Mouse (Mus musculus) kidney, adult 2 months (tissue): ENCODE results near the gene Gm20503. TPM values are rescaled to one million over a fixed set of nuclear protein-coding genes. Genes with fewer than 3 reads are reported as not detected.

ENCODE experiments used
- DNase-seq: peaks from one replicate; pipeline ENCODE4 v3.0.0; 2021
- H3K27ac ChIP-seq: fragments of 200-500 bp; 2 replicates; pipeline ENCODE4 v1.5.1; 2012; ENCODE audit warnings: low read depth, low read length, control low read depth, inconsistent platforms; ENCODE audit not compliant: insufficient read depth
- H3K27me3 ChIP-seq: fragments of 200-500 bp; replicated peaks from 2 replicates; pipeline ENCODE4 v1.6.1; 2012; ENCODE audit warnings: mild to moderate bottlenecking, moderate library complexity, low read length, inconsistent platforms; ENCODE audit not compliant: control insufficient read depth, insufficient read depth
- H3K36me3 ChIP-seq: fragments of 200-500 bp; 2 replicates; pipeline ENCODE4 v1.6.1; 2012; ENCODE audit warnings: mild to moderate bottlenecking, moderate library complexity, low read length, inconsistent platforms; ENCODE audit not compliant: control insufficient read depth, insufficient read depth
- H3K4me1 ChIP-seq: fragments of 200-500 bp; 2 replicates; pipeline ENCODE4 v1.6.1; 2011; ENCODE audit warnings: low read length; ENCODE audit not compliant: control insufficient read depth, insufficient read depth
- H3K4me3 ChIP-seq: fragments of 200-500 bp; 2 replicates; pipeline ENCODE4 v1.5.1; 2011; ENCODE audit warnings: mild to moderate bottlenecking, low read depth, low read length, control low read depth; ENCODE audit not compliant: insufficient read depth
- CTCF ChIP-seq: fragments of 200-500 bp; conservative IDR thresholded peaks from 2 replicates; pipeline ENCODE4 v1.5.1; 2011; ENCODE audit warnings: low read depth, mild to moderate bottlenecking, control low read depth, low read length, moderate library complexity, mixed read lengths; ENCODE audit not compliant: insufficient read depth, insufficient read length
- POLR2A ChIP-seq: fragments of 200-500 bp; IDR thresholded peaks from one replicate; pipeline ENCODE4 v1.6.1; 2011; ENCODE audit warnings: low read depth, low read length, control low read depth
- WGBS: fragments of 180-500 bp; shearing (Covaris S2); methylation state at CpG from one replicate; pipeline ENCODE4 v1.1.7; 2018; 5-methylcytosine and 5-hydroxymethylcytosine counted together
- polyA plus RNA-seq: library from polyadenylated mRNA; depleted of rRNA; stranded (reverse); fragments of >200 nt; gene quantifications from 2 replicates; pipeline ENCODE4 v1.2.3, GENCODE M21; 2012

The Gm20503 gene
- polyA plus RNA-seq, 1 experiment = not detected

- Histone ChIP-seq H3K4me3 (no peak overlapping the region), H3K27ac (no peak overlapping the region), H3K36me3 (no peaks in the 10 kb centered on the region), H3K27me3 (no peaks in the 10 kb centered on the region), H3K4me1 (peaks cover 7% of the 10 kb centered on the region)
- no peak for TF ChIP-seq CTCF
- no peak for TF ChIP-seq POLR2A
- WGBS = 74% methylated on average over 5 of the region's 5 CpGs
- DNase-seq = no peak
These were observed 5.0 kb downstream of the Gm20503 start for GRCm38 (mm10) chr4:59007974-59008373.

GRCm38 (mm10) chr4:59009186-59009585 lies 6.2 kb downstream of the Gm20503 start:
- Histone ChIP-seq H3K27me3 (no peaks in the 10 kb centered on the region), H3K36me3 (no peaks in the 10 kb centered on the region), H3K4me1 (peaks cover 5% of the 10 kb centered on the region), H3K4me3 (no peak overlapping the region), H3K27ac (no peak overlapping the region)
- no peak for DNase-seq
- no peak for TF ChIP-seq CTCF
- TF ChIP-seq POLR2A = no peak
- 92% methylated on average over 7 of the region's 7 CpGs for WGBS

GRCm38 (mm10) chr4:59009696-59010095 lies 6.7 kb downstream of the Gm20503 start:
- no peak for DNase-seq
- Histone ChIP-seq H3K4me1 (peaks cover under 1% of the 10 kb centered on the region; the same call in 1 of the 2 replicates), H3K27ac (no peak overlapping the region), H3K36me3 (no peaks in the 10 kb centered on the region), H3K4me3 (no peak overlapping the region), H3K27me3 (no peaks in the 10 kb centered on the region)
- no peak for TF ChIP-seq CTCF
- no peak for TF ChIP-seq POLR2A
- 74% methylated on average over 4 of the region's 4 CpGs for WGBS

- Histone ChIP-seq H3K4me1 (no peaks in the 10 kb centered on the region), H3K27me3 (no peaks in the 10 kb centered on the region), H3K36me3 (no peaks in the 10 kb centered on the region), H3K4me3 (no peak overlapping the region), H3K27ac (no peak overlapping the region)
- no peak for DNase-seq
- TF ChIP-seq CTCF (no peak), POLR2A (no peak)
- 77% methylated on average over 3 of the region's 3 CpGs for WGBS
These were observed 8.4 kb downstream of the Gm20503 start for GRCm38 (mm10) chr4:59011446-59011845.

GRCm38 (mm10) chr4:59015181-59015580 lies 12.2 kb downstream of the Gm20503 start:
- DNase-seq = no peak
- H3K4me1 ChIP-seq = no peaks in the 10 kb centered on the region
- no peak overlapping the region for H3K27ac ChIP-seq
- H3K27me3 ChIP-seq = no peaks in the 10 kb centered on the region
- no peak for TF ChIP-seq POLR2A
- no peak for TF ChIP-seq CTCF
- 75% methylated on average over 3 of the region's 3 CpGs for WGBS
- no peak overlapping the region for H3K4me3 ChIP-seq
- no peaks in the 10 kb centered on the region; the same call in 1 of the 2 replicates for H3K36me3 ChIP-seq

GRCm38 (mm10) chr4:59016922-59017321 lies 13.9 kb downstream of the Gm20503 start:
- H3K4me1 ChIP-seq = no peaks in the 10 kb centered on the region
- H3K4me3 ChIP-seq = no peak overlapping the region
- 87% methylated on average over 2 of the region's 2 CpGs for WGBS
- H3K36me3 ChIP-seq = peaks cover 2% of the 10 kb centered on the region
- DNase-seq = no peak
- no peaks in the 10 kb centered on the region for H3K27me3 ChIP-seq
- no peak overlapping the region for H3K27ac ChIP-seq
- TF ChIP-seq CTCF (no peak), POLR2A (no peak)

GRCm38 (mm10) chr4:59034325-59034917 lies 31.4 kb downstream of the Gm20503 start:
- Histone ChIP-seq H3K4me3 (no peak overlapping the region), H3K27me3 (no peaks in the 10 kb centered on the region), H3K4me1 (no peaks in the 10 kb centered on the region), H3K36me3 (no peaks in the 10 kb centered on the region), H3K27ac (no peak overlapping the region)
- DNase-seq = no peak
- WGBS = 75% methylated on average over 10 of the region's 10 CpGs
- no peak for TF ChIP-seq CTCF
- no peak for TF ChIP-seq POLR2A
